Mouse (Mus musculus) heart, embryonic 14.5 days (tissue): ENCODE data around the gene Rasgef1c. TPM values are rescaled to one million over a fixed set of nuclear protein-coding genes. Genes with fewer than 3 reads are reported as not detected.

Source experiments
- ATAC-seq: fragments of 200-750 bp; cut with Nextera tagmentation; 2 replicates; pipeline ENCODE4 v1.8.0; 2017; ENCODE audit warnings: low read depth, moderate TSS enrichment; ENCODE audit not compliant: insufficient number of reproducible peaks, insufficient read depth, low FRiP score
- H3K27ac ChIP-seq, 2 experiments: fragments of 200-500 bp in 1 of 2; fragments of 300-500 bp in 1 of 2; sonication (generic) in 1 of 2; replicated peaks in 1 of 2; 2 replicates each; pipeline ENCODE4 v1.5.1; 2012 to 2014; ENCODE audit warnings: low read depth in 2 of 2, low read length in 2 of 2, control low read depth in 1 of 2, mild to moderate bottlenecking in 1 of 2, mixed read lengths in 1 of 2; ENCODE audit not compliant: control insufficient read depth in 1 of 2, insufficient read depth in 1 of 2
- H3K27me3 ChIP-seq: fragments of 300-500 bp; sonication (generic); 2 replicates; pipeline ENCODE4 v1.6.1; 2014; ENCODE audit warnings: mild to moderate bottlenecking, low read length, control low read depth; ENCODE audit not compliant: control insufficient read depth, insufficient read depth
- H3K36me3 ChIP-seq: fragments of 300-500 bp; sonication (generic); 2 replicates; pipeline ENCODE4 v1.6.1; 2014; ENCODE audit warnings: mild to moderate bottlenecking, control low read depth, low read length, mixed read lengths; ENCODE audit not compliant: control insufficient read depth, insufficient read depth
- H3K4me1 ChIP-seq, 2 experiments: fragments of 200-500 bp in 1 of 2; fragments of 300-500 bp in 1 of 2; sonication (generic) in 1 of 2; 2 replicates each; pipeline ENCODE4 v1.6.1; 2012 to 2014; ENCODE audit warnings: low read length in 2 of 2, control low read depth in 1 of 2, mixed read lengths in 1 of 2; ENCODE audit not compliant: control insufficient read depth in 2 of 2, insufficient read depth in 2 of 2
- H3K4me2 ChIP-seq: fragments of 300-500 bp; sonication (generic); 2 replicates; pipeline ENCODE4 v1.6.1; 2014; ENCODE audit warnings: mild to moderate bottlenecking, low read length
- H3K4me3 ChIP-seq, 2 experiments: fragments of 200-500 bp in 1 of 2; fragments of 300-500 bp in 1 of 2; sonication (generic) in 1 of 2; 2 replicates each; pipeline ENCODE4 v1.5.1; 2012 to 2014; ENCODE audit warnings: low read length in 2 of 2, mild to moderate bottlenecking in 2 of 2, control low read depth in 1 of 2, low read depth in 1 of 2, moderate library complexity in 1 of 2; ENCODE audit not compliant: control insufficient read depth in 1 of 2, insufficient read depth in 1 of 2
- H3K9ac ChIP-seq: fragments of 300-500 bp; sonication (generic); 2 replicates; pipeline ENCODE4 v1.6.1; 2014; ENCODE audit warnings: mild to moderate bottlenecking, low read length
- H3K9me3 ChIP-seq: fragments of 300-500 bp; sonication (generic); 2 replicates; pipeline ENCODE4 v1.6.1; 2016; ENCODE audit warnings: low read length, control low read depth; ENCODE audit not compliant: control insufficient read depth
- WGBS: fragments of 180-500 bp; shearing (Covaris S2); extraction: QIAGEN DNeasy Blood & Tissue Kit; methylation state at CpG from one replicate; pipeline ENCODE4 v1.1.7; 2014; 5-methylcytosine and 5-hydroxymethylcytosine counted together
- polyA plus RNA-seq: library from polyadenylated mRNA; unstranded; fragments of >200 nt; fragmentation: Nextera tagmentation; extraction: Ambion mirVana; gene quantifications from 2 replicates; pipeline ENCODE4 v1.2.1, GENCODE M21; 2014

Rasgef1c gene
- polyA plus RNA-seq, 1 experiment from 2014 or later, result not detected

- ATAC-seq, result no peak
- WGBS, result 71% methylated on average over 7 of the region's 7 CpGs
- Histone ChIP-seq H3K36me3 (no peaks in the 10 kb centered on the region), H3K4me1 (peaks cover 2 to 4% of the 10 kb centered on the region in 2 experiments), H3K9ac (no peak overlapping the region), H3K27ac (no peak overlapping the region), H3K4me3 (no peak overlapping the region), H3K4me2 (no peak overlapping the region), H3K9me3 (no peaks in the 10 kb centered on the region), H3K27me3 (peaks cover 27% of the 10 kb centered on the region; the same call in 1 of the 2 replicates)
Measured at GRCm38 (mm10) chr11:49926183-49926582, 24.5 kb downstream of the Rasgef1c start.

DNA sequence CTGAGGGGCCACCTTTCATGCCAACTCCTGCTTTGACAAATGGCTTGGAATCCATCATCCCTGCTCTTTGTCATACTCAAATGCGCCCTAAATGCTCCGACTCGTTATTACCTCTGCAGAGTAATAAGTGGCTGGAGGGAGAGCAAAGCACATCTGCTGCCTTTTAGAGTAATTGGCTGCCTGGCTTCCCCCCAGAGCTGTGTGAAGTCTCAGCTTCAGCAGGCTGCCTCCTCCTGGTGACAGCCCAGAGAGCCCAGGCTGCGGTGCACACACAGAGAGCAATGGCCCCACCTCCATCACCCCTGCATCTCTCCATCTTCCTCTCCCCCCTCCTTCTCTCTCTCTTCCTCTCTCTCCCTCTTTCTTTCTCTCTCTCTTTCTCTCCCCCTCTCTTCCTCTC, 25.5 kb downstream of the Rasgef1c start:
- peaks cover 24% of the 10 kb centered on the region; the same call in 1 of the 2 replicates for H3K27me3 ChIP-seq
- peaks cover 10 to 14% of the 10 kb centered on the region in 2 experiments for H3K4me1 ChIP-seq
- 35% methylated on average over 4 of the region's 4 CpGs for WGBS
- no peak overlapping the region for H3K4me2 ChIP-seq
- no peak for ATAC-seq
- no peaks in the 10 kb centered on the region for H3K9me3 ChIP-seq
- no peak overlapping the region for H3K27ac ChIP-seq
- H3K9ac ChIP-seq, result no peak overlapping the region
- H3K4me3 ChIP-seq, result no peak overlapping the region
- H3K36me3 ChIP-seq, result no peaks in the 10 kb centered on the region

GRCm38 (mm10) chr11:49927670-49928069, 26.0 kb downstream of the Rasgef1c start:
- no peak overlapping the region for H3K27ac ChIP-seq
- H3K4me3 ChIP-seq, result no peak overlapping the region
- H3K36me3 ChIP-seq, result no peaks in the 10 kb centered on the region
- no peak overlapping the region for H3K9ac ChIP-seq
- H3K4me2 ChIP-seq, result no peak overlapping the region
- peaks cover 26% of the 10 kb centered on the region; the same call in 1 of the 2 replicates for H3K27me3 ChIP-seq
- H3K9me3 ChIP-seq, result no peaks in the 10 kb centered on the region
- peaks cover 10 to 15% of the 10 kb centered on the region in 2 experiments for H3K4me1 ChIP-seq
- ATAC-seq, result no peak
- WGBS, result 74% methylated on average over 6 of the region's 6 CpGs

DNA sequence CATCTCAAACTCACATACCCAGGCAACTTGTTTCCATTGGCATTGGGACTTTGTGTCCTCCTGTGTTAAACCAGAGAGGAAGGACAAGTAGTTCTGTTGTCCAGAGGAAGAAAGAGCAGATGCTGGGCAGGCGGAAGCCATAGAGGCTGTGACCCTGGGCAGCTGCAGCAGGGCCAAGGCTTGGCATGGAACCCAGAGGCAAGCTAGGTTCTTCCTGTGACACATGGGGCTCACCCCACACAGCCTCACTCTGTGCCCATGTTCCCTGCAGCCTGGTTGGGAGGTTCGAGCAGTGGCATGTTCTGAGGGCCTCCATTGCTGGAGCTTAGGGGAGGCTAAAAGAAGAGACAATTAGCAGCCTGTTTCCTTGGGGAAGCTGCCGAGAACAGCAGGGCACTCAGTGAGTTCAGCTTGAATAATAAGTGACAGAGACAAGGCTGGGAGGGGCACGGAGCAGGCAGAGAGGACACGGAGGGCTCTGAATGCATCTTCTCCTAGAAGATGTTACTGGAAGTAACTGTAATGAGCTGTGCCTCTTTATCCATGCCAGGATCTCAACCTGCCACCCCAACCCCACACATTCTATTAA, 29.5 kb downstream of the Rasgef1c start:
- WGBS, result 50% methylated on average over 5 of the region's 5 CpGs
- H3K9me3 ChIP-seq, result no peaks in the 10 kb centered on the region

DNA sequence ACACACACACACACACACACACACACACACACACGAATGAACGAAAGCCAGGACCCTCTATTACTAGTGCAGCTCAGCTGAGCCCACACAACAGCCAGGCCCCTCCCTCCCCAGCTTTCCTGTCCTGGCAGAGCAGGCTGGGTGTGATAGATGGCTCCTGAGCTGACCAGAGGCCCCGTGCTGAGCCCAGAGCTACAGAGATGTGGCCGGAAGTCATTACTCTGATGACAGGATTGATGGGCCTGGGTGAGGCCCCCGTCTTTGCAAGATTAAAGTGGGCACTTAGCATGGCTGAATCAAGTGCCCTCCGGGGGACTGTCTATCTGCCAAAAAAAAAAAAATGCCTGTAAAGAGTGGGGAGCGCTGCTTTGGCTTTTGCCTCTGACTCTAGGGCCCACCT, 30.2 kb downstream of the Rasgef1c start:
- ATAC-seq, result 0 out of 2 replicates have a peak, but pooled peaks have one; percentile 50
- Histone ChIP-seq H3K9me3 (no peaks in the 10 kb centered on the region), H3K27ac (no peak overlapping the region), H3K36me3 (no peaks in the 10 kb centered on the region), H3K4me2 (0 out of 2 replicates have a peak overlapping the region, but pooled peaks have one; percentile 3), H3K4me3 (no peak overlapping the region), H3K9ac (no peak overlapping the region), H3K27me3 (peaks cover 24% of the 10 kb centered on the region; the same call in 1 of the 2 replicates), H3K4me1 (peaks cover 10 to 15% of the 10 kb centered on the region in 2 experiments)
- 7% methylated on average over 7 of the region's 7 CpGs for WGBS

More for the DNA sequence above, 29.5 kb downstream of the Rasgef1c start:
- no peak overlapping the region for H3K9ac ChIP-seq
- H3K27ac ChIP-seq, result no peak overlapping the region
- H3K4me1 ChIP-seq, result peaks cover 10 to 15% of the 10 kb centered on the region in 2 experiments
- no peaks in the 10 kb centered on the region for H3K36me3 ChIP-seq
- ATAC-seq, result no peak
- peaks cover 28% of the 10 kb centered on the region; the same call in 1 of the 2 replicates for H3K27me3 ChIP-seq
- H3K4me2 ChIP-seq, result no peak overlapping the region
- no peak overlapping the region for H3K4me3 ChIP-seq

- H3K9me3 ChIP-seq, result no peaks in the 10 kb centered on the region
- no peak overlapping the region for H3K4me2 ChIP-seq
- H3K36me3 ChIP-seq, result no peaks in the 10 kb centered on the region
- WGBS, result 54% methylated on average over 1 of the region's 1 CpGs
- H3K27ac ChIP-seq, result no peak overlapping the region
- H3K4me3 ChIP-seq, result no peak overlapping the region
- peaks cover 12% of the 10 kb centered on the region; the same call in 1 of the 2 replicates for H3K27me3 ChIP-seq
- no peak overlapping the region for H3K9ac ChIP-seq
- H3K4me1 ChIP-seq, result peaks cover 10 to 15% of the 10 kb centered on the region in 2 experiments
- no peak for ATAC-seq
Measured at GRCm38 (mm10) chr11:49933811-49934210, 32.2 kb downstream of the Rasgef1c start.

GRCm38 (mm10) chr11:49934322-49934721, 32.7 kb downstream of the Rasgef1c start:
- 64% methylated on average over 10 of the region's 10 CpGs for WGBS
- Histone ChIP-seq H3K9me3 (no peaks in the 10 kb centered on the region), H3K4me2 (no peak overlapping the region), H3K27me3 (peaks cover 6% of the 10 kb centered on the region; the same call in 1 of the 2 replicates), H3K9ac (no peak overlapping the region), H3K4me3 (no peak overlapping the region), H3K27ac (peak overlapping the region; percentile 19 to 37; a peak in 1 of 4 replicates), H3K4me1 (peaks cover 10 to 15% of the 10 kb centered on the region in 2 experiments), H3K36me3 (no peaks in the 10 kb centered on the region)
- ATAC-seq, result no peak
